Mouse (Mus musculus) midbrain, embryonic 14.5 days (tissue): ENCODE data around the gene Slc7a15. TPM values are rescaled to one million over a fixed set of nuclear protein-coding genes. Genes with fewer than 3 reads are reported as not detected.

Experiments used
- ATAC-seq: fragments of 200-750 bp; cut with Nextera tagmentation; 2 replicates; pipeline ENCODE4 v1.8.0; 2017; ENCODE audit warnings: moderate number of reproducible peaks, moderate library complexity; ENCODE audit not compliant: low FRiP score, low TSS enrichment
- DNase-seq: peaks from one replicate; pipeline ENCODE4 v3.0.0-alpha.2; 2015
- H3K27ac ChIP-seq: fragments of 300-500 bp; sonication (generic); replicated peaks from 2 replicates; pipeline ENCODE4 v1.5.1; 2014; ENCODE audit warnings: mild to moderate bottlenecking, low read depth, low read length, moderate library complexity
- H3K27me3 ChIP-seq: fragments of 300-500 bp; sonication (generic); 2 replicates; pipeline ENCODE4 v1.6.1; 2014; ENCODE audit warnings: low read length, control low read depth, mixed read lengths; ENCODE audit not compliant: control insufficient read depth, insufficient read depth
- H3K36me3 ChIP-seq: fragments of 300-500 bp; sonication (generic); 2 replicates; pipeline ENCODE4 v1.6.1; 2014; ENCODE audit warnings: low read length, control low read depth; ENCODE audit not compliant: control insufficient read depth, insufficient read depth
- H3K4me1 ChIP-seq: fragments of 300-500 bp; sonication (generic); 2 replicates; pipeline ENCODE4 v1.6.1; 2014; ENCODE audit warnings: mild to moderate bottlenecking, antibody characterized with exemption, low read length, control low read depth; ENCODE audit not compliant: control insufficient read depth, insufficient read depth
- H3K4me2 ChIP-seq: fragments of 300-500 bp; sonication (generic); 2 replicates; pipeline ENCODE4 v1.6.1; 2014; ENCODE audit warnings: mild to moderate bottlenecking, low read length, moderate library complexity
- H3K4me3 ChIP-seq: fragments of 300-500 bp; sonication (generic); replicated peaks from 2 replicates; pipeline ENCODE4 v1.5.1; 2014; ENCODE audit warnings: low read depth, low read length
- H3K9ac ChIP-seq: fragments of 300-500 bp; sonication (generic); replicated peaks from 2 replicates; pipeline ENCODE4 v1.6.1; 2014; ENCODE audit warnings: mild to moderate bottlenecking, low read length, moderate library complexity
- H3K9me3 ChIP-seq: fragments of 300-500 bp; sonication (generic); 2 replicates; pipeline ENCODE4 v1.6.1; 2016; ENCODE audit warnings: low read length, control low read depth, mixed read lengths; ENCODE audit not compliant: control insufficient read depth
- WGBS: fragments of 180-500 bp; shearing (Covaris S2); extraction: QIAGEN DNeasy Blood & Tissue Kit; methylation state at CpG from one replicate; pipeline ENCODE4 v1.1.7; 2014; 5-methylcytosine and 5-hydroxymethylcytosine counted together
- polyA plus RNA-seq: library from polyadenylated mRNA; unstranded; fragments of >200 nt; fragmentation: Nextera tagmentation; extraction: Ambion mirVana; gene quantifications from 2 replicates; pipeline ENCODE4 v1.2.1, GENCODE M21; 2014

Gene Slc7a15
- polyA plus RNA-seq, 1 experiment from 2014 or later, result not detected

- no peaks in the 10 kb centered on the region for H3K9me3 ChIP-seq
- WGBS, result 79% methylated on average over 9 of the region's 9 CpGs
- no peaks in the 10 kb centered on the region for H3K4me1 ChIP-seq
- H3K36me3 ChIP-seq, result no peaks in the 10 kb centered on the region
- H3K27me3 ChIP-seq, result no peaks in the 10 kb centered on the region
- no peak for DNase-seq
- H3K27ac ChIP-seq, result no peak overlapping the region
- H3K4me2 ChIP-seq, result no peak overlapping the region
- no peak overlapping the region for H3K9ac ChIP-seq
- ATAC-seq, result no peak
- H3K4me3 ChIP-seq, result no peak overlapping the region
Observed at GRCm38 (mm10) chr12:8506954-8507707, 91.7 kb downstream of the Slc7a15 start.

GRCm38 (mm10) chr12:8504131-8504530 lies 94.7 kb downstream of the Slc7a15 start:
- H3K27ac ChIP-seq, result no peak overlapping the region
- peaks cover 9% of the 10 kb centered on the region for H3K4me1 ChIP-seq
- ATAC-seq (no peak), DNase-seq (no peak)
- WGBS, result 86% methylated on average over 6 of the region's 6 CpGs
- no peak overlapping the region for H3K4me2 ChIP-seq
- H3K36me3 ChIP-seq, result no peaks in the 10 kb centered on the region
- H3K9ac ChIP-seq, result no peak overlapping the region
- no peak overlapping the region for H3K4me3 ChIP-seq
- H3K9me3 ChIP-seq, result no peaks in the 10 kb centered on the region
- H3K27me3 ChIP-seq, result no peaks in the 10 kb centered on the region

- DNase-seq, result peak; percentile 91
- Histone ChIP-seq H3K36me3 (no peaks in the 10 kb centered on the region), H3K4me1 (peaks cover 11% of the 10 kb centered on the region), H3K27ac (no peak overlapping the region), H3K4me3 (no peak overlapping the region), H3K9ac (no peak overlapping the region), H3K9me3 (no peaks in the 10 kb centered on the region), H3K27me3 (no peaks in the 10 kb centered on the region), H3K4me2 (no peak overlapping the region)
- WGBS, result 17% methylated on average over 6 of the region's 6 CpGs
- no peak for ATAC-seq
Observed at GRCm38 (mm10) chr12:8502546-8502945, 96.3 kb downstream of the Slc7a15 start.

- H3K9ac ChIP-seq, result no peak overlapping the region
- no peaks in the 10 kb centered on the region for H3K9me3 ChIP-seq
- no peaks in the 10 kb centered on the region for H3K36me3 ChIP-seq
- 90% methylated on average over 14 of the region's 14 CpGs for WGBS
- H3K4me1 ChIP-seq, result peaks cover 19% of the 10 kb centered on the region
- no peak for DNase-seq
- no peak overlapping the region for H3K4me3 ChIP-seq
- no peak overlapping the region for H3K4me2 ChIP-seq
- no peaks in the 10 kb centered on the region for H3K27me3 ChIP-seq
- ATAC-seq, result no peak
- no peak overlapping the region for H3K27ac ChIP-seq
Observed at GRCm38 (mm10) chr12:8501571-8502305, 97.1 kb downstream of the Slc7a15 start.

- H3K36me3 ChIP-seq, result no peaks in the 10 kb centered on the region
- peak overlapping the region; percentile 88 for H3K4me2 ChIP-seq
- H3K27ac ChIP-seq, result peak overlapping the region; percentile 100
- 44% methylated on average over 17 of the region's 17 CpGs for WGBS
- peak overlapping the region; percentile 68 for H3K9ac ChIP-seq
- H3K4me1 ChIP-seq, result peaks cover 28% of the 10 kb centered on the region
- no peaks in the 10 kb centered on the region for H3K9me3 ChIP-seq
- H3K27me3 ChIP-seq, result no peaks in the 10 kb centered on the region
- peak; percentile 53 for DNase-seq
- no peak for ATAC-seq
- H3K4me3 ChIP-seq, result peak overlapping the region; percentile 91
Observed at GRCm38 (mm10) chr12:8500597-8501570, 98.0 kb downstream of the Slc7a15 start.

GRCm38 (mm10) chr12:8499871-8500596 lies 98.8 kb downstream of the Slc7a15 start, which contains the start of gene Rhob:
Rhob (minus strand) TSS chr12:8500009.
- peak; percentile 97 for ATAC-seq
- under 1% methylated on average over 56 of the region's 56 CpGs for WGBS
- peak; percentile 98 for DNase-seq

GRCm38 (mm10) chr12:8499001-8499870 lies 99.6 kb downstream of the Slc7a15 start:
- Histone ChIP-seq H3K36me3 (no peaks in the 10 kb centered on the region), H3K27me3 (no peaks in the 10 kb centered on the region), H3K4me2 (peak overlapping the region; percentile 88), H3K4me1 (peaks cover 30% of the 10 kb centered on the region), H3K27ac (peak overlapping the region; percentile 100), H3K9ac (peak overlapping the region; percentile 99), H3K9me3 (no peaks in the 10 kb centered on the region), H3K4me3 (peak overlapping the region; percentile 91)
- DNase-seq (peak; percentile 82), ATAC-seq (peak; percentile 66)
- WGBS, result under 1% methylated on average over 99 of the region's 99 CpGs

More at GRCm38 (mm10) chr12:8499871-8500596, 98.8 kb downstream of the Slc7a15 start, which contains the start of gene Rhob:
- Histone ChIP-seq H3K4me2 (peak within 1 kb of the TSS; percentile 88), H3K4me1 (peaks cover 30% of the 10 kb centered on the region), H3K9ac (peak within 1 kb of the TSS; percentile 99), H3K9me3 (no peaks in the 10 kb centered on the region), H3K4me3 (peak within 1 kb of the TSS; percentile 91), H3K27ac (peak within 1 kb of the TSS; percentile 100), H3K27me3 (no peaks in the 10 kb centered on the region), H3K36me3 (no peaks in the 10 kb centered on the region)
